Mouse (Mus musculus) hindbrain, embryonic 14.5 days (tissue): ENCODE data around the gene Erc1. TPM values are rescaled to one million over a fixed set of nuclear protein-coding genes. Genes with fewer than 3 reads are reported as not detected.

Source experiments
- ATAC-seq: fragments of 200-750 bp; cut with Nextera tagmentation; 2 replicates; pipeline ENCODE4 v1.8.0; 2017; ENCODE audit warnings: moderate number of reproducible peaks, mild to moderate bottlenecking, moderate TSS enrichment, moderate library complexity; ENCODE audit not compliant: low FRiP score
- DNase-seq: peaks from one replicate; pipeline ENCODE4 v3.0.0-alpha.2; 2015; ENCODE audit warnings: low spot score
- H3K27ac ChIP-seq: fragments of 300-500 bp; sonication (generic); 2 replicates; pipeline ENCODE4 v1.5.1; 2014; ENCODE audit warnings: mild to moderate bottlenecking, moderate library complexity
- H3K27me3 ChIP-seq: fragments of 300-500 bp; sonication (generic); 2 replicates; pipeline ENCODE4 v1.6.1; 2014; ENCODE audit warnings: mild to moderate bottlenecking, low read length, mixed read lengths; ENCODE audit not compliant: control insufficient read depth, insufficient read depth
- H3K36me3 ChIP-seq: fragments of 300-500 bp; sonication (generic); replicated peaks from 2 replicates; pipeline ENCODE4 v1.6.1; 2014; ENCODE audit not compliant: control insufficient read depth, insufficient read depth
- H3K4me1 ChIP-seq: fragments of 300-500 bp; sonication (generic); replicated peaks from 2 replicates; pipeline ENCODE4 v1.6.1; 2014; ENCODE audit warnings: antibody characterized with exemption, low read length, mixed read lengths; ENCODE audit not compliant: control insufficient read depth, insufficient read depth
- H3K4me2 ChIP-seq: fragments of 300-500 bp; sonication (generic); replicated peaks from 2 replicates; pipeline ENCODE4 v1.6.1; 2014; ENCODE audit warnings: mild to moderate bottlenecking, moderate library complexity
- H3K4me3 ChIP-seq: fragments of 300-500 bp; sonication (generic); replicated peaks from 2 replicates; pipeline ENCODE4 v1.5.1; 2014; ENCODE audit warnings: mild to moderate bottlenecking, low read length
- H3K9ac ChIP-seq: fragments of 300-500 bp; sonication (generic); 2 replicates; pipeline ENCODE4 v1.6.1; 2014
- H3K9me3 ChIP-seq: fragments of 300-500 bp; sonication (generic); 2 replicates; pipeline ENCODE4 v1.6.1; 2016; ENCODE audit warnings: low read length; ENCODE audit not compliant: control insufficient read depth
- WGBS: fragments of 180-500 bp; shearing (Covaris S2); extraction: QIAGEN DNeasy Blood & Tissue Kit; methylation state at CpG from one replicate; pipeline ENCODE4 v1.1.7; 2014; 5-methylcytosine and 5-hydroxymethylcytosine counted together
- polyA plus RNA-seq: library from polyadenylated mRNA; unstranded; fragments of >200 nt; fragmentation: Nextera tagmentation; extraction: Ambion mirVana; gene quantifications from 2 replicates; pipeline ENCODE4 v1.2.1, GENCODE M21; 2014

Gene Erc1
- polyA plus RNA-seq, 1 experiment from 2014 or later = 64.8 TPM

GRCm38 (mm10) chr6:119781109-119781508 lies 66.9 kb downstream of the Erc1 start:
- H3K4me3 ChIP-seq = no peak overlapping the region
- no peaks in the 10 kb centered on the region for H3K27me3 ChIP-seq
- no peak for ATAC-seq
- no peak overlapping the region for H3K4me2 ChIP-seq
- H3K9me3 ChIP-seq = no peaks in the 10 kb centered on the region
- H3K27ac ChIP-seq = no peak overlapping the region
- peaks cover 10% of the 10 kb centered on the region for H3K36me3 ChIP-seq
- no peaks in the 10 kb centered on the region for H3K4me1 ChIP-seq
- no peak overlapping the region for H3K9ac ChIP-seq
- 81% methylated on average over 3 of the region's 3 CpGs for WGBS
- no peak for DNase-seq

DNA sequence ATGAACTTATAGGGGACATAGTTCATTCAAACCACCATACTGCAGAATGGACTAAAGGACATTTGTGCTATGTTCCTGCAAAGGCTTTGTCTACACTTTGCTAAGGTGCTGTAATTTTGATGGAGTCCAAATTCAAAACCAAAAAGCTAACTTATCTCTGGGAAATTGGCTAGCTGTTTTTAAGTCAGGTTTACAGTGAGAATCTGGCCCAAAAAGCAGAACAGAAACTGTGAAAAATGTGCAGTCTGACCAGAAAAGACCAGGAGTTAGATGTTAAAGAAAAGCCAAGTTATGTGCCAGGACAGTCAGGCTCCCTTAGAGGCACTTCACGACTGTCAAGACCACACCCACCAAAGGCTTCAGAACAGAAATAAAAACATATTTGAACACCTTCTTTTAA lies 79.2 kb downstream of the Erc1 start:
- 79% methylated on average over 1 of the region's 1 CpGs for WGBS
- ATAC-seq = no peak

DNA sequence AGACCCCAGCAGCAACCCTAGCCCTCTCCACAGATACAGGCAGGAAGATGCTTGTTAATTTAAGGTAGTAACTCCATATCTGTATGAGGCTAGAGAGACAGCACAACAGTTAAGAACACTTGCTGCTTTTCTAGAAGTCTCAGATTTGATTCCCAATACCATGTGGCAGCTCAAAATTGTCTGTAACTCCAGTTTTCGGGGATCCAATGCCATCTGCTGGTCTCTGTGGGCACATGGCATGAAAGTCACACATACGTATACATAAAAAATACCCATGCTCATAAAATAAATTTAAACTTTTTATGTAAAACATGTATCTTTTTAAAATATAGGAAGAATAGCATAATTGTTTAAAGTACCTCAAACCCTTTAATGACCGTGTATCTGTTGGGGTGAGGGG lies 83.6 kb downstream of the Erc1 start:
- ATAC-seq (no peak), DNase-seq (no peak)
- Histone ChIP-seq H3K4me1 (no peaks in the 10 kb centered on the region), H3K27ac (no peak overlapping the region), H3K27me3 (no peaks in the 10 kb centered on the region), H3K9ac (no peak overlapping the region), H3K9me3 (no peaks in the 10 kb centered on the region), H3K4me3 (no peak overlapping the region), H3K36me3 (peaks cover 13% of the 10 kb centered on the region), H3K4me2 (no peak overlapping the region)
- WGBS = 91% methylated on average over 3 of the region's 3 CpGs

More for the DNA sequence above, 79.2 kb downstream of the Erc1 start:
- H3K27ac ChIP-seq = no peak overlapping the region
- DNase-seq = no peak
- H3K27me3 ChIP-seq = no peaks in the 10 kb centered on the region
- no peak overlapping the region for H3K4me2 ChIP-seq
- no peak overlapping the region for H3K4me3 ChIP-seq
- H3K9ac ChIP-seq = no peak overlapping the region
- H3K9me3 ChIP-seq = no peaks in the 10 kb centered on the region
- no peaks in the 10 kb centered on the region; the same call in 1 of the 2 replicates for H3K36me3 ChIP-seq
- H3K4me1 ChIP-seq = no peaks in the 10 kb centered on the region

- ATAC-seq = no peak
- 89% methylated on average over 3 of the region's 3 CpGs for WGBS
- Histone ChIP-seq H3K4me1 (no peaks in the 10 kb centered on the region), H3K9me3 (no peaks in the 10 kb centered on the region), H3K4me2 (no peak overlapping the region), H3K36me3 (peaks cover 13% of the 10 kb centered on the region), H3K9ac (no peak overlapping the region), H3K27me3 (no peaks in the 10 kb centered on the region), H3K4me3 (no peak overlapping the region), H3K27ac (no peak overlapping the region)
- no peak for DNase-seq
These were observed 88.1 kb downstream of the Erc1 start for GRCm38 (mm10) chr6:119759866-119760265.

DNA sequence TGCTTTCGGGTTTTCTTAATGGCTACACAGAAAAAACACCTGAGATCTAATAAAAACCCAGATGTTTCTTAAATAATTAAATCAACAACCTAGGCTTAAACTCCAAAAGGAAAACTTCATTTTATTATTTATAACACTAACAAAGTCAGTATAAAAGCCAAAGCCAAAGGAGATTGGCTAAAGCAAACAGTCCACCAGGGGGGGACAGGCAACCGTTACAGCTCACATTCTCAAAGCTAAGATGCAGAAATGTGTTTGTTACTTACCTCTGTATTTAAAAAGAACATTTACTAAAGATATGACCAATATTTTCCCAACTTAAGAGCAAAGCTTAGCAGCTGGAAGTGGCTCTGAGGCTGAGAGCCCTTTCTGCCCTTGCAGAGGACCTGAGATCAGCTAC lies 89.5 kb downstream of the Erc1 start:
- H3K9me3 ChIP-seq = no peaks in the 10 kb centered on the region
- 84% methylated on average over 2 of the region's 2 CpGs for WGBS
- H3K27me3 ChIP-seq = no peaks in the 10 kb centered on the region
- ATAC-seq (no peak), DNase-seq (no peak)
- no peak overlapping the region for H3K4me2 ChIP-seq
- H3K4me1 ChIP-seq = no peaks in the 10 kb centered on the region
- H3K4me3 ChIP-seq = no peak overlapping the region
- H3K9ac ChIP-seq = no peak overlapping the region
- H3K36me3 ChIP-seq = peaks cover 13% of the 10 kb centered on the region
- no peak overlapping the region for H3K27ac ChIP-seq

DNA sequence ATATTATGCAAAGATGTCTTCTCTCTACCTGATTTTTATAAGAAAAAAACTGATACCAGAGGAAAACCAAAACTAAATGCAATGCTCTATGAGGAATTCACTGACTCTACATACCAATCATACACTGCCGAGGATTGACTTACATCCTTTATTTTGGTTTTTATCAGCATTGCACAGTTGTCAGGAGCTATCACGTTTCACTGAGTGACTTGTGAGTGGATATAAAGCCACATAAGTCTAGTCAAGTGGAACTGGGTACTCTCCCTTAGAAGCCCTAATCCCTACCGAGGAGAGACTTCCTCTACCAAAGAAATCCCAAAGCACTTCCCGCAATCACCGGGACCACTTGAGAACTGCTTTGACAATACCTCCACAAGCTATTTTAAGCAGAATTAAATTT lies 90.2 kb downstream of the Erc1 start:
- Histone ChIP-seq H3K27me3 (no peaks in the 10 kb centered on the region), H3K27ac (no peak overlapping the region), H3K9ac (no peak overlapping the region), H3K36me3 (peaks cover 17% of the 10 kb centered on the region), H3K4me1 (no peaks in the 10 kb centered on the region), H3K4me2 (no peak overlapping the region), H3K9me3 (no peaks in the 10 kb centered on the region), H3K4me3 (no peak overlapping the region)
- 72% methylated on average over 5 of the region's 5 CpGs for WGBS
- DNase-seq = no peak
- no peak for ATAC-seq

DNA sequence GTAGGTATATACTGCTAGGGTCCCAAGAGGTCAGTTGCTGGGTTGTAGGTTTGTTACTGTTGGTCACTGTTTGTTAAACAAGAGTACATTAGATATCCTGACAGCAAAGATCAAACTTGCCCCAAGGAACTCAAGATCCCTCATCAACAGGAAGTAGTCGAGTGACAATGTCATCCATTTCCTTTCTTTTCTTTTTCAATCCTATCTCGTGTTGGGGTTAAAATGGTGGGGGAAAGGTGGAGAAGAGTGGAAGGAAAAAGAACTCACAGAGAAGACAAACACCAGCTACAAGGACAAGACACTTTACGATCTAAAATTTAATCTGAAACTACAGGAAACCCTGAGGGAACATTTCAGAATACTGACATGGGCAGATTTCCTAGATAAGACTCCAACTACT lies 92.1 kb downstream of the Erc1 start:
- Histone ChIP-seq H3K9me3 (no peaks in the 10 kb centered on the region), H3K27me3 (no peaks in the 10 kb centered on the region), H3K36me3 (peaks cover 27% of the 10 kb centered on the region), H3K9ac (no peak overlapping the region), H3K4me1 (no peaks in the 10 kb centered on the region), H3K27ac (no peak overlapping the region), H3K4me3 (no peak overlapping the region), H3K4me2 (no peak overlapping the region)
- no peak for ATAC-seq
- 77% methylated on average over 3 of the region's 3 CpGs for WGBS
- no peak for DNase-seq

GRCm38 (mm10) chr6:119749093-119749635 lies 98.8 kb downstream of the Erc1 start:
- 95% methylated on average over 7 of the region's 7 CpGs for WGBS
- Histone ChIP-seq H3K4me3 (no peak overlapping the region), H3K27ac (no peak overlapping the region), H3K4me1 (no peaks in the 10 kb centered on the region), H3K27me3 (no peaks in the 10 kb centered on the region), H3K36me3 (peaks cover 44% of the 10 kb centered on the region), H3K4me2 (no peak overlapping the region), H3K9ac (no peak overlapping the region), H3K9me3 (no peaks in the 10 kb centered on the region)
- ATAC-seq (no peak), DNase-seq (no peak)

DNA sequence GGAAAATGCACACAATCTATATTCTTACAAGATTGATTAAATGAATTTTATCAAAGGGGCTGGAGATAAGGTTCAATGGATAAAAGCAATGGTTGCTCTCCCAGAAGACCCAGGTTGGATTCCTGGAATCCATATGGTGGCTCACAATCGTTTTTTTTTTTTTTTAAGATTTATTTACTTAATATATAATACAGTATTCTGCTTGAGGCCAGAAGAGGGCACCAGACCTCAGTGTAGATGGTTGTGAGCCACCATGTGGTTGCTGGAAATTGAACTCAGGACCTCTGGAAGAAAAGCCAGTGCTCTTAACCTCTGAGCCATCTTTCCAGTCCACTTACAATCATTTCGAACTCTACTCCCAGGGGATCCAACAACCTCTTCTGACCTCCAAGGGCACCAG lies 106.1 kb downstream of the Erc1 start:
- no peaks in the 10 kb centered on the region for H3K27me3 ChIP-seq
- H3K4me1 ChIP-seq = no peaks in the 10 kb centered on the region
- WGBS = 78% methylated on average over 2 of the region's 2 CpGs
- no peak overlapping the region for H3K4me2 ChIP-seq
- H3K27ac ChIP-seq = no peak overlapping the region
- ATAC-seq (no peak), DNase-seq (no peak)
- H3K9ac ChIP-seq = no peak overlapping the region
- no peak overlapping the region for H3K4me3 ChIP-seq
- H3K9me3 ChIP-seq = no peaks in the 10 kb centered on the region
- H3K36me3 ChIP-seq = peaks cover 26% of the 10 kb centered on the region

DNA sequence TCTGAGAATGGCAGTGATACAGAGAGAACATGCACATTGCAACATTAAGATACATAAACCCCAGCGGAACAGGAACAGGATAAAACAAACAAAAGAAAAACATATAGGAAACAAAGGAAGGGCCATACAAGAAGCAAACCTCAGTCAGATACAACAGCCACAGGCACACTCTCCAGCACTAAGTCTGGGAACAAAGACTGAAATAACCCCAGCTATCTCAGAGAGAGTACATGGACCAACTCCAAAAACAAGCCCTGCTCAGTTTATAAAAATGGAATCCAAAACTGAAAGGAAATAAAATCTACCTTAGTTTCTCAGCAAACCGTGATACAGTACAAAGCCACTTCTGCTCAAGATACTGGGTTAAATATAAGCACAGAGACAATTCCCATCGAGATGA lies 107.4 kb downstream of the Erc1 start:
- Histone ChIP-seq H3K36me3 (peaks cover 26% of the 10 kb centered on the region), H3K27me3 (no peaks in the 10 kb centered on the region), H3K27ac (no peak overlapping the region), H3K9me3 (no peaks in the 10 kb centered on the region), H3K9ac (no peak overlapping the region), H3K4me2 (no peak overlapping the region), H3K4me1 (peaks cover 4% of the 10 kb centered on the region; the same call in 1 of the 2 replicates), H3K4me3 (no peak overlapping the region)
- DNase-seq (no peak), ATAC-seq (no peak)
- WGBS = 97% methylated on average over 3 of the region's 3 CpGs
